Mouse (Mus musculus) c-Kit-negative CD71-positive TER-119-positive erythroid progenitor cells, embryonic 14.5 days (primary cell): Measurements from ENCODE around the gene Spire2.
"Not testable (repeated sequence)": the region's sequence is repeated elsewhere in the genome, so short reads cannot be mapped to it uniquely, and the experiment has no call there.

Experiments used
- DNase-seq: peaks from one replicate; pipeline ENCODE4 v3.0.0-alpha.2; 2013; ENCODE audit warnings: low read depth, low spot score

The Spire2 gene

GRCm38 (mm10) chr8:123332262-123333090, at the start of gene Spire2:
Gene Spire2 (plus strand): TSS chr8:123332713.
- DNase-seq: peak; percentile 60

GRCm38 (mm10) chr8:123282994-123283393, 49.5 kb upstream of the Spire2 start:
- not testable (repeated sequence) for DNase-seq

GRCm38 (mm10) chr8:123283991-123284390, 48.5 kb upstream of the Spire2 start:
- no peak for DNase-seq

- no peak for DNase-seq
Observed at GRCm38 (mm10) chr8:123284493-123284892, 48.0 kb upstream of the Spire2 start.

- no peak for DNase-seq
Observed at GRCm38 (mm10) chr8:123287362-123287761, 45.2 kb upstream of the Spire2 start.

- DNase-seq: no peak
Observed at GRCm38 (mm10) chr8:123290166-123290565, 42.3 kb upstream of the Spire2 start.

- DNase-seq: no peak
Observed at GRCm38 (mm10) chr8:123290679-123291078, 41.8 kb upstream of the Spire2 start.

GRCm38 (mm10) chr8:123291716-123292115, 40.8 kb upstream of the Spire2 start:
- no peak for DNase-seq

GRCm38 (mm10) chr8:123292281-123292680, 40.2 kb upstream of the Spire2 start:
- DNase-seq: no peak

- DNase-seq: no peak
Observed at GRCm38 (mm10) chr8:123292785-123293184, 39.7 kb upstream of the Spire2 start.

- no peak for DNase-seq
Observed at GRCm38 (mm10) chr8:123298301-123298700, 34.2 kb upstream of the Spire2 start.

GRCm38 (mm10) chr8:123308738-123309137, 23.8 kb upstream of the Spire2 start:
- DNase-seq: no peak

GRCm38 (mm10) chr8:123317781-123318466, 14.6 kb upstream of the Spire2 start:
- DNase-seq: no peak

- DNase-seq: peak; percentile 89
Observed at GRCm38 (mm10) chr8:123318467-123318911, 14.0 kb upstream of the Spire2 start, which contains the start of gene Fanca. Gene Fanca (minus strand): TSS chr8:123318576.

- peak; percentile 50 for DNase-seq
Observed at GRCm38 (mm10) chr8:123319522-123320164, 12.9 kb upstream of the Spire2 start.

- no peak for DNase-seq
Observed at GRCm38 (mm10) chr8:123328552-123328951, 4.0 kb upstream of the Spire2 start.

GRCm38 (mm10) chr8:123329350-123329749, 3.2 kb upstream of the Spire2 start:
- DNase-seq: no peak

GRCm38 (mm10) chr8:123329961-123330360, 2.6 kb upstream of the Spire2 start:
- no peak for DNase-seq

- DNase-seq: no peak
Observed at GRCm38 (mm10) chr8:123330701-123331100, 1.8 kb upstream of the Spire2 start.

- DNase-seq: no peak
Observed at GRCm38 (mm10) chr8:123331301-123331700, 1.2 kb upstream of the Spire2 start.

- DNase-seq: no peak
Observed at GRCm38 (mm10) chr8:123331810-123332209, 703 bp upstream of the Spire2 start.

GRCm38 (mm10) chr8:123333091-123333587, 626 bp downstream of the Spire2 start:
- no peak for DNase-seq
